Mouse (Mus musculus) bone marrow, adult 2 months (tissue): ENCODE data around the gene Smim27. TPM values are rescaled to one million over a fixed set of nuclear protein-coding genes. Genes with fewer than 3 reads are reported as not detected.

Experiments used
- H3K27ac ChIP-seq: fragments of 200-500 bp; 2 replicates; pipeline ENCODE4 v1.5.1; 2012; ENCODE audit warnings: low read depth, mild to moderate bottlenecking, control low read depth, inconsistent platforms, low read length; ENCODE audit not compliant: control insufficient read depth, poor library complexity, insufficient read depth
- H3K4me1 ChIP-seq: fragments of 200-500 bp; 2 replicates; pipeline ENCODE4 v1.6.1; 2011; ENCODE audit warnings: low read length; ENCODE audit not compliant: control insufficient read depth, insufficient read depth
- H3K4me3 ChIP-seq: fragments of 200-500 bp; replicated peaks from 2 replicates; pipeline ENCODE3; 2011; ENCODE audit warnings: mild to moderate bottlenecking, low read depth, low read length, control low read depth; ENCODE audit not compliant: control insufficient read depth
- CTCF ChIP-seq: fragments of 200-500 bp; IDR thresholded peaks from 2 replicates; pipeline ENCODE4 v1.5.1; 2011; ENCODE audit warnings: low read length, control low read depth; ENCODE audit not compliant: control insufficient read depth, insufficient read depth
- POLR2A ChIP-seq: fragments of 200-500 bp; IDR thresholded peaks from 2 replicates; pipeline ENCODE4 v1.6.1; 2011; ENCODE audit warnings: low read depth, mild to moderate bottlenecking, control low read depth, low read length, borderline replicate concordance; ENCODE audit not compliant: control insufficient read depth
- WGBS: fragments of 180-500 bp; shearing (Covaris S2); methylation state at CpG from one replicate; pipeline ENCODE4 v1.1.7; 2018; 5-methylcytosine and 5-hydroxymethylcytosine counted together
- polyA plus RNA-seq: library from polyadenylated mRNA; stranded (reverse); fragments of >200 nt; gene quantifications from 2 replicates; pipeline ENCODE4 v1.2.4, GENCODE M21; 2011; ENCODE audit warnings: low replicate concordance; ENCODE audit not compliant: missing spikeins, insufficient read depth, insufficient read length

The Smim27 gene
- polyA plus RNA-seq, 1 experiment, result 12.2 TPM

GRCm38 (mm10) chr4:40233062-40233664 lies 36.2 kb upstream of the Smim27 start:
- no peaks in the 10 kb centered on the region; the same call in 1 of the 2 replicates for H3K4me1 ChIP-seq
- H3K4me3 ChIP-seq, result no peak overlapping the region
- H3K27ac ChIP-seq, result no peak overlapping the region
- TF ChIP-seq POLR2A (no peak), CTCF (no peak)
- WGBS, result 57% methylated on average over 7 of the region's 7 CpGs

GRCm38 (mm10) chr4:40234256-40234655 lies 35.1 kb upstream of the Smim27 start:
- H3K27ac ChIP-seq, result no peak overlapping the region
- 73% methylated on average over 6 of the region's 6 CpGs for WGBS
- H3K4me3 ChIP-seq, result no peak overlapping the region
- no peaks in the 10 kb centered on the region; the same call in 1 of the 2 replicates for H3K4me1 ChIP-seq
- no peak for TF ChIP-seq POLR2A
- no peak for TF ChIP-seq CTCF

- Histone ChIP-seq H3K4me1 (peaks cover 1% of the 10 kb centered on the region; the same call in 1 of the 2 replicates), H3K27ac (no peak overlapping the region), H3K4me3 (no peak overlapping the region)
- TF ChIP-seq CTCF (no peak), POLR2A (no peak)
- WGBS, result 35% methylated on average over 4 of the region's 4 CpGs
Observed at GRCm38 (mm10) chr4:40236829-40237228, 32.5 kb upstream of the Smim27 start.

GRCm38 (mm10) chr4:40238483-40239408 lies 30.6 kb upstream of the Smim27 start:
- WGBS, result under 1% methylated on average over 17 of the region's 17 CpGs
- no peak for TF ChIP-seq POLR2A
- peaks cover 1% of the 10 kb centered on the region; the same call in 1 of the 2 replicates for H3K4me1 ChIP-seq
- H3K4me3 ChIP-seq, result peak overlapping the region; percentile 91
- peak overlapping the region; percentile 89 for H3K27ac ChIP-seq

- peak within 1 kb of the TSS; percentile 91 for H3K4me3 ChIP-seq
- H3K4me1 ChIP-seq, result peaks cover 1% of the 10 kb centered on the region; the same call in 1 of the 2 replicates
- TF ChIP-seq POLR2A (no peak), CTCF (no peak)
- WGBS, result 1% methylated on average over 35 of the region's 35 CpGs
- peak within 1 kb of the TSS; percentile 89 for H3K27ac ChIP-seq
Observed at GRCm38 (mm10) chr4:40239409-40240271, 29.7 kb upstream of the Smim27 start, which contains the start of gene Ddx58. Gene Ddx58, minus strand, starts transcription at chr4:40239828.

- Histone ChIP-seq H3K4me1 (peaks cover 1% of the 10 kb centered on the region; the same call in 1 of the 2 replicates), H3K27ac (no peak overlapping the region), H3K4me3 (peak overlapping the region; percentile 91)
- TF ChIP-seq POLR2A, result no peak
- TF ChIP-seq CTCF, result no peak
- 47% methylated on average over 5 of the region's 5 CpGs for WGBS
Observed at GRCm38 (mm10) chr4:40240272-40240744, 29.1 kb upstream of the Smim27 start.

- WGBS, result 50% methylated on average over 6 of the region's 6 CpGs
- H3K4me1 ChIP-seq, result peaks cover 1% of the 10 kb centered on the region; the same call in 1 of the 2 replicates
- TF ChIP-seq POLR2A, result no peak
- no peak for TF ChIP-seq CTCF
- no peak overlapping the region for H3K4me3 ChIP-seq
- no peak overlapping the region for H3K27ac ChIP-seq
Observed at GRCm38 (mm10) chr4:40241928-40242327, 27.5 kb upstream of the Smim27 start.

GRCm38 (mm10) chr4:40243006-40243405 lies 26.4 kb upstream of the Smim27 start:
- 94% methylated on average over 4 of the region's 4 CpGs for WGBS
- no peak overlapping the region for H3K27ac ChIP-seq
- TF ChIP-seq CTCF (no peak), POLR2A (no peak)

More at GRCm38 (mm10) chr4:40243006-40243405, 26.4 kb upstream of the Smim27 start:
- H3K4me1 ChIP-seq, result peaks cover 1% of the 10 kb centered on the region; the same call in 1 of the 2 replicates
- H3K4me3 ChIP-seq, result no peak overlapping the region
